Mouse (Mus musculus): ENCODE results near the gene Tgif2lx2. TPM values are rescaled to one million over a fixed set of nuclear protein-coding genes. Genes with fewer than 3 reads are reported as not detected.

Gene Tgif2lx2
- polyA plus RNA-seq (2014; fragmentation: Illumina TruSeq; extraction: RNeasy Lipid Tissue Mini Kit (QIAGEN cat#74804); ENCODE audit: low read depth, low replicate concordance) = not detected

DNA sequence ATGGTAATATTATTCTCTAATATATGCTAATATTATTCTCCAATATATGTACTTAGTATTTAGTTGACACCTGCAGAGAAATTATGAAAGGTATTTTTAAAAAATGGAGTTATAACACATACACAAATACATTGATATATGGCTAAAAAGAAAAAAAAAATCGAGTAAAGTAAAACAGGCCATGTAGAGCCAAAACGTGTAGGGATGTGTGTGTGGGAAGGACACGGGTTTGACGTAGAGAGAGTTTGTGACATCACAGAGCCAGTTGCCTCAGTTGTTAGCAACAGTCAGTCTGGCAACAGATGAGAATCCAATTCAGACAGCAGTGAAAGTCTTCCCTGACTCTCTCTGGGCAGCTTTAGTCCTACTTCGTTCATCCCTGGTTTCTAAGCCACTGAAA, at the start of gene Tgif2lx2:
Gene Tgif2lx2 (plus strand): TSS at position 301 of the 400 bp plus-strand sequence.

Other genes with a start within 250 kb of the Tgif2lx2 start
- gene Tgif2lx1, start 53.5 kb downstream of the Tgif2lx2 start, polyA plus RNA-seq (2014; fragmentation: Illumina TruSeq; extraction: RNeasy Lipid Tissue Mini Kit (QIAGEN cat#74804); ENCODE audit: low read depth, low replicate concordance) = not detected